Mouse (Mus musculus) kidney, postnatal 36 days (tissue): ENCODE results near the gene Mapk10.
"Not testable (repeated sequence)": the region's sequence is repeated elsewhere in the genome, so short reads cannot be mapped to it uniquely, and the experiment has no call there.

Source experiments
- DNase-seq, 2 experiments: peaks; one replicate each; pipeline ENCODE4 v3.0.0; 2021 to 2022; ENCODE audit warnings: mixed read lengths in 2 of 2

Mapk10 gene

DNA sequence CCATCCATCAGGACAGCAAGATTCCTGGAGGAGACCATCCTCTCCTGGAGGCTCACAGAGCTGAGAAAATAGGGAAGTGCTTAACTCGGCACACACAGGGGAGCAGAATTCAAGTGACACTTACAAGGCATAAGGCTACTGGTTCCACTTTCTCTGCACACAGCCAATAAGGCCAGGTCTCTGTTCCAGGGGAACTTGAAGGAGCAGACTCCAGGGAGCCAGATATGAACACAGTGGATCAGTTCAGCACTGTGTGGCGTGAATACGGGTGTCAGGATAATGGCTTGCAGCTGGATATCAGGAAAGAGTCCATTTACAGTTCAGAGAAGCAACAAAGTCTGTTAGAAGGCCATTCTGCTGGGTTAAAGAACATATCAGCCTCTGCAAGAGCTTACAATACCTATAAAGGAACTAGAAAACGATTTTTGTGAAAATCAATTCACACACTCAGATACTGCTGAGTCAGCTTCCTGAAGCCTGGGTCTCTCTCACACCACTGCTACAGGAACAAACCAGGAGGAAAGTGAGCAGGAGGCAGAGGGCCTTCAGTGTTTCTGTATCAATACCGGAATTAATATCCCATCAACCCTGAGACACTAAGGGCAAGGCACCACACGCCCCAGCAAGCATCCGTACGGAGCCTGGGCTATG lies 263.9 kb downstream of the Mapk10 start:
- no peak for DNase-seq

- no peak for DNase-seq
Observed at GRCm38 (mm10) chr5:102946625-102947024, 264.5 kb downstream of the Mapk10 start.

- peak in 1 of 2 experiments; percentile 23 for DNase-seq
Observed at GRCm38 (mm10) chr5:102943864-102944630, 267.1 kb downstream of the Mapk10 start.

- DNase-seq: peak in 1 of 2 experiments; percentile 11
Observed at GRCm38 (mm10) chr5:102930161-102930560, 281.0 kb downstream of the Mapk10 start.

- DNase-seq: no peak
Observed at GRCm38 (mm10) chr5:102926786-102927185, 284.3 kb downstream of the Mapk10 start.

DNA sequence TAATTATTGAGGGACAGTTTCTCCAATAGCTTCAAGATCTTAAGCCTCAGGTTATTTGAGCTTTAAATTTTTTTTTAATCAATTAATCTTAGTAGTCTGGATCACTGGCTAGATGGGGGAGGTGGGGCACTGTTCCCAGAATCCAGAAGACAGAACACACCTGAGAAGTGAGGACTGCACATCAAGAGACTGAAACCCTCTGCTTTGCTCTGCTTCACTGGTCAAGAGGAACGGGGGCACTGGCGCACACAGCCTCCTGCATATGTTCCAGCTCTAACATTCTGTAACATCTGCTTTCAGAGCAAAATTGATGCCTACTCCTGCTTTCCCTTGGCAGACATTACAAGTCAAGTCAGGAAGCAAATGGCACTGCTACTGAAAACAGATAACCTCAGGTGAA lies 290.9 kb downstream of the Mapk10 start:
- DNase-seq: peak in 1 of 2 experiments; percentile 27

DNA sequence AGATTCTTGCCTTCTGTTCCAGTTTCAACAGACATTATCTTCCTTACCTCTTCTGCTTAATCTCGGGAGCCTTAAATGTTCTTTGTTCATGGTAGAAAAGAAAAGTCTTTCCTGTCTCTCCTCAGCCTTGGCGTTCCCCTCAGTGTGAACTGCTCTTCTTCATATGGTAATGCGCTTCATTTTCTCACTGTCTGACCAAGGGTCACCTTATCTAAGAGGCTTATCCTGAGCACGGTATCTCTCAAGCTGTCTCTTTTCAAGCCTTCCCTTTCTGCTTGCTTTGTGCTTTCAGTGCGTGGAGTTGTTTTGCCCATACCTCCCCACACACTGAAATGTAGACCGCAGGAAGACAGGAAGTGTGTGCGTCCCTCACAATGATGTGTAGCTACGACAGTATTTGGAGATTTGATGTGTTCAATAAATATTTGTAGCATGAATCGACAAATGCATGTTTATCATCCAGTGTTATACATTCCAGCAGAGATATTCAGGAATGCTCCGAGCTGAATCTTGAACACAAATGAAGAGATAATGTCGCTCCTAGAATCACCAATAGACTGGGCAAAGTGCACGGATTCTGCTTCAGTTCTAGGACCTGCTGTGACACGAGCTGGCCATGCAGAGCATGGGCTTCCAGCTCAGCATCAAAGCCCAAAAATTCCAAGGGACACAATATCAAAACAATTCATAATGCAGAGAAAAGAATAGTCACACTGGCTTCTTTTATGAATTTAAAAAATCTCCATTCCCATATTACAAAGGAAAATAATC lies 305.5 kb downstream of the Mapk10 start:
- no peak for DNase-seq

- peak in 1 of 2 experiments; percentile 40 for DNase-seq
Observed at GRCm38 (mm10) chr5:102904066-102904465, 307.1 kb downstream of the Mapk10 start.

DNA sequence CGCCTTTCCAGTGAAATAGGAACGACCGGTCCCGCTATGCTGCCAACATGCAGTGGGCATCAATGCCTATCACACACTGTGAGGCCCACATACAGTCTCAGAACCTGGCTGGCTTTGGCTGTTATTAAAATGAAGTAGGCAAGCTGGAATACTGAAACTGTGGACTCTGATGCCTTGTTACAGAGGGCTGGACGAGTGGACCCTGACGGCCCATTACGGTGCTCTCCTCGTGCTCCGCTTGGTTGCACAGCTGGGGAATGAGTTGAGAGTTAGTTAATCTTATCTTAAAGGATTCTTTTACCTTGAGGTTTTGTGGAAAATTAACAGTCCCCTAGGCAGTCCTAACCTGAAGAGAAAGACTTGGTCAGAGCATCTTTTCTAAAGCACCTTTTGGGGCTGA lies 307.6 kb downstream of the Mapk10 start:
- DNase-seq: peak; percentile 78 to 88

GRCm38 (mm10) chr5:102901176-102901575 lies 310.0 kb downstream of the Mapk10 start:
- DNase-seq: peak in 1 of 2 experiments; percentile 55

GRCm38 (mm10) chr5:102899680-102900215 lies 311.4 kb downstream of the Mapk10 start:
- DNase-seq: no peak

- DNase-seq: peak in 1 of 2 experiments; percentile 51
Observed at GRCm38 (mm10) chr5:102898301-102898700, 312.8 kb downstream of the Mapk10 start.

GRCm38 (mm10) chr5:102892226-102892625 lies 318.9 kb downstream of the Mapk10 start:
- DNase-seq: no peak

GRCm38 (mm10) chr5:102889163-102889488 lies 322.0 kb downstream of the Mapk10 start:
- DNase-seq: no peak

DNA sequence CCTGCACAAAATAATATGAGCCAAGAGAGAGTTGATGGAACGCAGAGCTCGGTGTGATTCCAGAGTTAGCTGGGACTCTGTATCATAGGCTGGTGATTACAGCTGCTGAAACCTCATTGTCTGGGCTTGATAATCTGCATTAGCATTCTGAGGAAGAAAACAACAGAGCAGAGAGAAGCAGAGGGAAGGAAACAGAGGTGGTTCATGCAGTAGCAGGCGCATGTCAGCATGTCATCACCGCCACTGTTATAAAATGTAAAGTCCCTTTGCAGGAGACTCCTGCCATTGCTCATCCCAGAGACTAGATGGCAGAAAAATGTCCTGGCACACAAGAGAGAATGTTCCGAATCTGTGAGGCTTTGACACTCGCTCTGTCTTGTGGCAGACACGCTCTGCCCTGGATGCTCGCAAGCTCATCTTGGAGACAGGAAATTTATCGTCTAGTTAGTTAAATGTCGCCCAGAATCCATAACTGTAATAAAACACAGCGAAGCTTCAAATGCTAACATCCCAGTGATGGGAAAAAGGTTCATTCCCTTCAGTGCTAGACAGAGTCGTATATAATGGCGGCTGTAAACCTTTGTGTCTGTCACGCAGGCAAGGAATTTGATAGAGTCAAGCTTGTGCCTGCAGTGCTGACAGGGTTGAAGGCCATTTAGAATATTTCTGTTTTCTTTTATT lies 322.5 kb downstream of the Mapk10 start:
- DNase-seq: no peak

GRCm38 (mm10) chr5:102875628-102876027 lies 335.5 kb downstream of the Mapk10 start:
- DNase-seq: no peak

DNA sequence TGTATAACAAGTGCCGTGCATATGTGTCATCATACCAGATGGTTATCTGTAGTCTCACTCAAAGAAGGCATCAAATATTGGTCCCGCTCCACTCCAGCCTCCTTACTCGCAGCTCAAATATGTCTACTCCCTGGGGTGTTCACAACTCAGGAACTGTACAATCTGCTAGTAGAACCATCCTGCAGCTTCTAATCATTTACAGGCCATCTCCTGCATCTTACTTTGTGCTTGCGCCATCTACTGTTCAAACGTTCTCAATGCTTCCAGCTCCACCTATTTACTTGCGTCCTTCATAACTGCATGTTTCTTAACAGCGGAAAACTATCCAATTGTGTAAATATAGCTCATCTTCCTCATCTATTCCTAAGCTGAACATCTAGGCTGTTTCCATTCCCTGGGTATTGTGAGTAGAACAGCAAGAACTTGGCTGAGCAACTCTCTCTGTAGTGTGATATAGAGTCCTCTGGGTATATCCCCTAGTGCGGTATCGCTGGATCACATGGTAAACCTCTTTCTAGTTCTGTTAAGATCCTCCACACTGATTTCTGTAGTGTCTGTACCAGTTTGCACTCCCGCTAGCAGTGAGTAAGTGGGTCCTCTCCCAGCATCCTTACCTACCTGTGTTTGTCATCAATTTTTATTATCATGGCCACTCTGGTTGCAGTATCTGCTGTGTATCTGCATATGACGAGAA lies 336.4 kb downstream of the Mapk10 start:
- peak; percentile 72 to 82 for DNase-seq

DNA sequence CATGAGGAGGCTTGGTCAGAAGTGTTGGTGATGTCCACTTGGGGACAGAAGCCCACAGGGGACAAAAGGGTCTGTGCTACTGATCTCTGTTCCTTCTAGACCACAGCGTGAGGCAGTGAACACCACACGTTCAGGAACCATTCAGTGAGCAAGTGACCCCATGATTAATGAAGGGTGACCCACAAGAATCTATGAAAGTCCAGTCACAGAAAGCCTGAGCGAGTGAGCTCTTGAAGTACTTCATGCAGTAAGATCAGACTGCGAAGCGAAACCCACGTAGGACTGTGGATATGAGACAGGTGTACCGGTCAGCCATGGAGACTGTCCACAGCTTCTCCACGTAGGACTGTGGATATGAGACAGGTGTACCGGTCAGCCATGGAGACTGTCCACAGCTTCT lies 338.1 kb downstream of the Mapk10 start:
- not testable (repeated sequence) for DNase-seq

DNA sequence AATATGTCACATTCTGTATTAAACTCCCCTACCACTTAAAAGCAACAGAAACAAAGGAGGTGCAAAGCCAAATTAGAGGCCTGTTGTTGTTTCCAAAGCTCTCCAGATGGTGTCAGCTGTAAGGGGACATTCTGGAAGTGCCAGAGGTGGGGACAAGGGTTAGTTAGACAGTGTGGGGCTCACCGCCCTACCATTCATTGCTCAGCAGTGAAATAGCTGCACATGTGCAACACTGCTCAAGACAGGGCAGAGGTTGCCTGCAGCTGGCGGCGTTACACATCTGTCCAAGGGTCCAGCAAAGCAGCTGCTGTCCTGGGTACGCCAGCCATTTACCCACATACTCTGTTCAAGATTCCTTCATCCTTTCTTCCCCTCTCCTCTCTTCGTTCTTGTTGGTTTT lies 342.9 kb downstream of the Mapk10 start:
- peak; percentile 50 to 56 for DNase-seq

- no peak for DNase-seq
Observed at GRCm38 (mm10) chr5:102859749-102860148, 351.4 kb downstream of the Mapk10 start.

DNA sequence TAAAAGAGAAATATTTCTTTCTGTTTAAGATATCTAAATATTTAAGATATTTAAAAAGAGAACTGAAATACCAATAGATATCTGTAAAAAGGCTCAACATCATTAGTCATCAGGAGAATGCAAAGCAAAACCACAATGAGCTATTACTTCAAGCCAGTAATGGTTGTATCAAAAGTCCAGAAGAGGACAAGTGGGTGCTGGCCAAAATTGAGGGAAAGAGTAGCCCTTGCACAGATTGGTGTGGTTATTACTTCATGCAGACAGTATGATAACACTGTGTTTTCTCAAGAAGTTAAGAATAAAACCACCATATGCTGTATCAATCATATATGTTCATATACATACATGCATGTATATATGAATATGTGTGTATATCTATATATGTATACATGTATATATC lies 353.1 kb downstream of the Mapk10 start:
- DNase-seq: no peak
